ENCODE assay signal across 16 mouse cellular contexts in genomic region chr6:127462251-127462650, GRCm38 (mm10).
"Had no signal": no experiment of that assay in that cellular context is flagged by ENCODE, and none has a peak within 500 bp of the region (broad histone marks: within the 10 kb centered on the region; RNA-seq: fewer than 3 reads in every experiment).

No protein-coding gene starts in this region.

- H3K9me3 ChIP-seq: neural tube, embryonic 13.5 days; neural tube, embryonic 15.5 days; stomach, embryonic 15.5 days had no signal

- H3K36me3 ChIP-seq: neural tube, embryonic 13.5 days; neural tube, embryonic 15.5 days; stomach, embryonic 15.5 days had no signal

- H3K4me2 ChIP-seq: neural tube, embryonic 13.5 days; neural tube, embryonic 15.5 days; stomach, embryonic 15.5 days had no signal

- H3K27ac ChIP-seq: neural tube, embryonic 13.5 days; neural tube, embryonic 15.5 days; stomach, embryonic 15.5 days; stomach, postnatal 0 days had no signal

- DNase-seq: retina, postnatal 1 day; right cerebral cortex, adult 18-20 months; right cerebral cortex, postnatal 14 days; right cerebral cortex, postnatal 25 days; right cerebral cortex, postnatal 4 days; spleen, adult 18-20 months; thymus, adult 18-20 months; thymus, adult 2 months; thymus, postnatal 14 days; thymus, postnatal 25 days; thymus, postnatal 36 days; thymus, postnatal 4 days had no signal

- H3K4me3 ChIP-seq: neural tube, embryonic 13.5 days; neural tube, embryonic 15.5 days; stomach, embryonic 15.5 days had no signal

- H3K4me1 ChIP-seq: stomach, embryonic 15.5 days had no signal

- H3K9ac ChIP-seq: neural tube, embryonic 13.5 days; neural tube, embryonic 15.5 days; stomach, embryonic 15.5 days had no signal

- H3K27me3 ChIP-seq: neural tube, embryonic 13.5 days; neural tube, embryonic 15.5 days; stomach, embryonic 15.5 days had no signal
